Mouse (Mus musculus): ENCODE measurements at regions not wholly inside any gene's neighbourhood (a gene's known extent, or its start where the extent isn't known, plus 50 kb on each side); places are given as distances from the start of the nearest gene placed in this dataset.

GRCm38 (mm10) chr3:157842872-157843271 is 82.0 kb downstream of the Cth start:
- Histone ChIP-seq H3K4me3 (ENCODE audit: insufficient read depth, low read depth, low read length) (no peak overlapping the region), H3K4me1 (ENCODE audit: control insufficient read depth, insufficient read depth, low read length) (no peaks in the 10 kb centered on the region), H3K27ac (ENCODE audit: insufficient read depth, low read depth, low read length) (no peak overlapping the region), H3K27me3 (replicated peaks; ENCODE audit: control insufficient read depth, insufficient read depth, low read length) (no peaks in the 10 kb centered on the region), H3K36me3 (ENCODE audit: control insufficient read depth, insufficient read depth, low read length) (no peaks in the 10 kb centered on the region)
- 83% methylated on average over 3 of the region's 3 CpGs for WGBS
- no peak for DNase-seq
- TF ChIP-seq CTCF (conservative IDR thresholded peaks at IDR 0.05; ENCODE audit: insufficient read depth, insufficient read length, low read depth, low read length), result no peak
- no peak for TF ChIP-seq POLR2A (IDR thresholded peaks at IDR 0.05; ENCODE audit: low read depth, low read length)

- 70% methylated on average over 2 of the region's 2 CpGs for WGBS
- DNase-seq, result no peak
- TF ChIP-seq POLR2A (IDR thresholded peaks at IDR 0.05; ENCODE audit: low read depth, low read length), result no peak
- TF ChIP-seq CTCF (conservative IDR thresholded peaks at IDR 0.05; ENCODE audit: insufficient read depth, insufficient read length, low read depth, low read length), result no peak
- Histone ChIP-seq H3K4me3 (ENCODE audit: insufficient read depth, low read depth, low read length) (no peak overlapping the region), H3K4me1 (ENCODE audit: control insufficient read depth, insufficient read depth, low read length) (no peaks in the 10 kb centered on the region), H3K27ac (ENCODE audit: insufficient read depth, low read depth, low read length) (no peak overlapping the region), H3K36me3 (ENCODE audit: control insufficient read depth, insufficient read depth, low read length) (no peaks in the 10 kb centered on the region), H3K27me3 (replicated peaks; ENCODE audit: control insufficient read depth, insufficient read depth, low read length) (no peaks in the 10 kb centered on the region)
These were observed 83.6 kb downstream of the Cth start for GRCm38 (mm10) chr3:157841164-157841719.

- DNase-seq, result no peak
- Histone ChIP-seq H3K27me3 (replicated peaks; ENCODE audit: control insufficient read depth, insufficient read depth, low read length) (no peaks in the 10 kb centered on the region), H3K4me1 (ENCODE audit: control insufficient read depth, insufficient read depth, low read length) (no peaks in the 10 kb centered on the region), H3K4me3 (ENCODE audit: insufficient read depth, low read depth, low read length) (no peak overlapping the region), H3K27ac (ENCODE audit: insufficient read depth, low read depth, low read length) (no peak overlapping the region), H3K36me3 (ENCODE audit: control insufficient read depth, insufficient read depth, low read length) (no peaks in the 10 kb centered on the region)
- TF ChIP-seq CTCF (conservative IDR thresholded peaks at IDR 0.05; ENCODE audit: insufficient read depth, insufficient read length, low read depth, low read length), result no peak
- TF ChIP-seq POLR2A (IDR thresholded peaks at IDR 0.05; ENCODE audit: low read depth, low read length), result no peak
- 72% methylated on average over 3 of the region's 3 CpGs for WGBS
These were observed 120.6 kb downstream of the Cth start for GRCm38 (mm10) chr3:157804307-157804706.

GRCm38 (mm10) chr3:157803356-157803755 is 121.5 kb downstream of the Cth start:
- Histone ChIP-seq H3K4me1 (ENCODE audit: control insufficient read depth, insufficient read depth, low read length) (no peaks in the 10 kb centered on the region), H3K36me3 (ENCODE audit: control insufficient read depth, insufficient read depth, low read length) (no peaks in the 10 kb centered on the region), H3K4me3 (ENCODE audit: insufficient read depth, low read depth, low read length) (no peak overlapping the region), H3K27ac (ENCODE audit: insufficient read depth, low read depth, low read length) (no peak overlapping the region), H3K27me3 (replicated peaks; ENCODE audit: control insufficient read depth, insufficient read depth, low read length) (no peaks in the 10 kb centered on the region)
- no peak for TF ChIP-seq CTCF (conservative IDR thresholded peaks at IDR 0.05; ENCODE audit: insufficient read depth, insufficient read length, low read depth, low read length)
- TF ChIP-seq POLR2A (IDR thresholded peaks at IDR 0.05; ENCODE audit: low read depth, low read length), result no peak
- WGBS, result 59% methylated on average over 4 of the region's 4 CpGs
- DNase-seq, result no peak

- no peaks in the 10 kb centered on the region for H3K4me1 ChIP-seq (ENCODE audit: control insufficient read depth, insufficient read depth, low read length)
- no peaks in the 10 kb centered on the region for H3K36me3 ChIP-seq (ENCODE audit: control insufficient read depth, insufficient read depth, low read length)
- no peak overlapping the region for H3K27ac ChIP-seq (ENCODE audit: insufficient read depth, low read depth, low read length)
- 33% methylated on average over 4 of the region's 4 CpGs for WGBS
- H3K27me3 ChIP-seq (replicated peaks; ENCODE audit: control insufficient read depth, insufficient read depth, low read length), result no peaks in the 10 kb centered on the region; the same call in 1 of the 2 replicates
- no peak for DNase-seq
- no peak for TF ChIP-seq POLR2A (IDR thresholded peaks at IDR 0.05; ENCODE audit: low read depth, low read length)
- TF ChIP-seq CTCF (conservative IDR thresholded peaks at IDR 0.05; ENCODE audit: insufficient read depth, insufficient read length, low read depth, low read length), result no peak
- H3K4me3 ChIP-seq (ENCODE audit: insufficient read depth, low read depth, low read length), result no peak overlapping the region
These were observed 137.2 kb downstream of the Cth start for GRCm38 (mm10) chr3:157787559-157788256.

GRCm38 (mm10) chr3:157781071-157781470 is 143.8 kb downstream of the Cth start:
- Histone ChIP-seq H3K36me3 (ENCODE audit: control insufficient read depth, insufficient read depth, low read length) (no peaks in the 10 kb centered on the region), H3K27ac (ENCODE audit: insufficient read depth, low read depth, low read length) (no peak overlapping the region), H3K27me3 (replicated peaks; ENCODE audit: control insufficient read depth, insufficient read depth, low read length) (no peaks in the 10 kb centered on the region; the same call in 1 of the 2 replicates), H3K4me3 (ENCODE audit: insufficient read depth, low read depth, low read length) (no peak overlapping the region), H3K4me1 (ENCODE audit: control insufficient read depth, insufficient read depth, low read length) (no peaks in the 10 kb centered on the region)
- no peak for DNase-seq
- TF ChIP-seq CTCF (conservative IDR thresholded peaks at IDR 0.05; ENCODE audit: insufficient read depth, insufficient read length, low read depth, low read length), result no peak
- no peak for TF ChIP-seq POLR2A (IDR thresholded peaks at IDR 0.05; ENCODE audit: low read depth, low read length)
- WGBS, result 70% methylated on average over 4 of the region's 4 CpGs

- H3K27ac ChIP-seq (ENCODE audit: insufficient read depth, low read depth, low read length), result no peak overlapping the region
These were observed 147.1 kb downstream of the Cth start for GRCm38 (mm10) chr3:157777779-157778178.

More at GRCm38 (mm10) chr3:157777779-157778178, 147.1 kb downstream of the Cth start:
- Histone ChIP-seq H3K27me3 (replicated peaks; ENCODE audit: control insufficient read depth, insufficient read depth, low read length) (no peaks in the 10 kb centered on the region), H3K36me3 (ENCODE audit: control insufficient read depth, insufficient read depth, low read length) (no peaks in the 10 kb centered on the region), H3K4me3 (ENCODE audit: insufficient read depth, low read depth, low read length) (no peak overlapping the region), H3K4me1 (ENCODE audit: control insufficient read depth, insufficient read depth, low read length) (no peaks in the 10 kb centered on the region)
- WGBS, result 91% methylated on average over 1 of the region's 1 CpGs
- DNase-seq, result no peak
- no peak for TF ChIP-seq CTCF (conservative IDR thresholded peaks at IDR 0.05; ENCODE audit: insufficient read depth, insufficient read length, low read depth, low read length)
